Mouse (Mus musculus) spleen, adult 2 months (tissue): Measurements from ENCODE around the gene Rprd2.

Experiments used
- CTCF ChIP-seq: fragments of 200-500 bp; IDR thresholded peaks from 2 replicates; pipeline ENCODE4 v1.5.1; 2011; ENCODE audit warnings: mild to moderate bottlenecking, inconsistent platforms; ENCODE audit not compliant: insufficient read depth, insufficient read length, insufficient replicate concordance; ENCODE audit errors: extremely low read depth
- POLR2A ChIP-seq: fragments of 200-500 bp; IDR thresholded peaks from 2 replicates; pipeline ENCODE4 v1.6.1; 2011; ENCODE audit warnings: low read depth, low read length, inconsistent platforms

DNA sequence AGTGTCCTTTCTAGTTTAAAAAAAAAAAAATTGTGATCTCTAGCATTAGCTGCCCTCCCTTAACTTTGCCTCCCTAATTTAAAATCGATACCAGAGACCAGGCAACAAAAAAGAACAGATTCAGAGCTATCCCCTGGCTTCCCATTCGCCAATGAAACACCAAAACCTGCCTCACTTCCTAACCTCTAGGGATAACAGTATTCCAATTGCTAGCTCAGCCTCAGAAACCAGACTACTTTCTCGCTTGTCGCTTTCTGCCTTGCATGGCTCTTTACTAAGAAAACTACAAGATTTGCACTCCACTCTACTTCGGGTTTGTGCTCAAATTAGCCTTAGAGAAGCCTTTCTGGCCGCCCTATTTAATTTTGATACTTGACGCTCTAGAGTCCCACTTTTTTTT, 37.5 kb upstream of the Rprd2 start:
- TF ChIP-seq CTCF (no peak), POLR2A (no peak)
